Mouse (Mus musculus) fibroblast of lung, adult 2 months (primary cell): ENCODE data around the gene Nt5c3b.

Experiments used
- DNase-seq: peaks from one replicate; pipeline ENCODE4 v3.0.0-alpha.2; 2011; ENCODE audit warnings: low read depth

Nt5c3b gene

DNA sequence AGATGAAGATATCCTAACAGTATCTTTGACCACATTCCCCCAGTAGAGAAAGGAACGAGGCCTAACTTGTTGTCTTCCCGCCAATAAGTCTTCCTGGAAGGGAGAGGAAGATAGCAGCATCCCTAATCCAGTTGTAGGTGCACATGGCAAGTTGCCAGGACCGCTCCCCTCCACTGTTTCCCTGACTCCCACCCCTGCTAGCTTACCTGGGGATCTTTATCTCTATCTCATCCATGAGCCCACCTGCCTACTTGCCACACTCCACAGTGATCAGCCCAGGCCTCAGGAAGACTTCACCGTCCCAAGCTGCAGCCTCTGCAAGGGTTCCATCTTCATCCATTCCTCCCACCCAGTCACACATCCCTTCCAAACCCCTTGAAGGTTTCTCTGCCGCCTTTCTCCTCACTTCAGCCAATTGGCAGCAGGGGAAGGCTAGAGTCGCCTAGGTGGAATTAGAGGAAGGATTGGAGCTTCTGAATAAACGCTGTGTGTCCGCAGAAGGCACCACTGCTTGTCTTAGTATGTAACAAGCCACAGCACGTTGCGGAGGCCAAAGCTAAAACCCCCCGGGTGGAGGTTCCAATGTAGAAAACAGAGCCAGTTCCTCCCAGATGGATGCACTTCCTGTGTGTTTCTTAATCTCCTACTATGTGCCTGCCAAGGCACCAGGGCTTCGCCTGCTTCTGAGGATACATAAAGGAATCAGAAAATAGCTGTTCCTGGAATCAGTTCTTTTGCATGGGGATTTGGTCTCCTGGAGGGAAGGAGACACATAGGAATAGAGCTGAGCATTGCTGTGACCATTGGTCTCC lies 41.7 kb downstream of the Nt5c3b start:
- DNase-seq: no peak

- DNase-seq: no peak
Measured at GRCm38 (mm10) chr11:100399320-100399719, 42.3 kb downstream of the Nt5c3b start.

GRCm38 (mm10) chr11:100398517-100398916 lies 43.1 kb downstream of the Nt5c3b start:
- no peak for DNase-seq

DNA sequence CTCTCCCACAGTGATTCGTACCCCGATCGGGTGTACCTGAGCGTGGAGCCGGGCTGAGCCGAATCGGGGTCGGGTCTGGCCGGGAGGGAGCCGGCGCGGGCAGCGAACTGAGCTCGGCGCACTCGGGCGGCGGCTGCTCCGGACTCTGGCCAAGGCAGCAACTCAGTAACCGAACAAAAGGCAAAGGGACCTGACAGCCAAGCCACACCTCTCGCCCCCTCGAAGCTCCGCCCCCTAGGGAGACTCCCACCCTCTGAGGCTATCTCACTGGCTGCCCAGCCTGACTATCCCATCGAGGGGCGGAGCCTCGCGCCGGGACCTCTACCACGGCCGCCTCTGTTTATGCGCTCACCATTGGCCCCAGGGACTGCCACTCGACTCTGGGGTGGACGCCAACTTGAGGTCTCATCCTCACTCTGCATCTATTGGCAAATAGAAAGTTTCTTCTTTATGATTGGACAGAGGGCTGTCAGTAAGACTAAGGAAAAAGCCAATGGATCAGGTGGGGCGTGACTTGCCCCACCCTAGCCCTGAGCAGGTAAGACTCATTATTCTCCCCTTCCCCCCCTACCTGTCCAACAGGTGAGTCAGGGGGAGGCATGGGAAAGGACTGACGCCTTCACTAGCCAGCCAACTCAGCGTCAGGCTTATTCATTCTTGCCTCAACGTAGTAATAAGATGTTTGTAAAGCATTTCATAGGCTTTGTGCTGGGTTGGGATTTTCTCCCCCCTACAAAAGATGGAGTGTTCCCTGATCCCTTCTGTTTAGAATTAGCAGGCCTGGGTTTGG lies 43.8 kb downstream of the Nt5c3b start, which contains the start of gene Jup:
Gene Jup, minus strand, starts transcription at position 164 of the 790 bp plus-strand sequence.
- peak; percentile 88 for DNase-seq

GRCm38 (mm10) chr11:100396886-100397599 lies 44.6 kb downstream of the Nt5c3b start:
- DNase-seq: no peak

DNA sequence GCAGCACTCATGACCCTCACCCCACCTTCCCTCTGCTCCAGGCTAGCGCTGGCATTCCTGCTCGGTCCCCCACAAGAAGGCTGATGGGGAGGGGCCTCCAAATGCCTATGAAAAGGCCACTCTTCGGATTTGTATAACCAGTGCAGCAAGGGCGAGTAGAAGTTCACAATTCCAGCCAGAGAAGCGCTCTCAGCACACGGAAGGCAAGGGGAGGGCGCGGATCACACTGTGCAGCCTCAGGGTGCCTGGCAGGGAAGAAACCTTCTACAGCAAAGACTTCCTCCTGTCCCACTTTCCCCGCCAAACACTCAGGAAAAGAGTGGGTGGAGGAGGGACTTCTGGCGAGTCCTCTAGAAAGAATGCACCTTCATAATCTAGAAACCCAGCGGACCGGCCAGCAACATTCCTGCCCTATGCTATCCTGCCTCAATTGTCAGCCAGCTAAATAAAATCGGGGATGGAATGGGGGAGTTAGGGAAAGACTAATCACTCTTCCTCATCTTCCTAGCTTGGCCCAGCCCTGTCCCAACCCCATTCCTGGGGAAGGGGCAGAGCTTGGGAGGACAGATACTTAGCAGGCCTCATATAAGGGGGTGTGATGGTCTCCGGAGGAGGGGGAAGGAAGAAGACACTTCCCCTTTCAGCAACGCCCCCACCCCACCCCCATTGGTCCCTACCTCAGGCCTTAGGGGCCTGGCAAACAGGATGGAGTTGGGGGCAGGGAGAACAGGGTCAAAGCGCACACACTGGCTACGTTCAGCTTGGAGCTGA lies 45.6 kb downstream of the Nt5c3b start:
- DNase-seq: no peak

GRCm38 (mm10) chr11:100395200-100395599 lies 46.4 kb downstream of the Nt5c3b start:
- no peak for DNase-seq

- DNase-seq: no peak
Measured at GRCm38 (mm10) chr11:100394353-100395074, 47.1 kb downstream of the Nt5c3b start.

- DNase-seq: no peak
Measured at GRCm38 (mm10) chr11:100393733-100394132, 47.9 kb downstream of the Nt5c3b start.

GRCm38 (mm10) chr11:100392958-100393357 lies 48.6 kb downstream of the Nt5c3b start:
- DNase-seq: no peak

GRCm38 (mm10) chr11:100391884-100392345 lies 49.7 kb downstream of the Nt5c3b start:
- DNase-seq: no peak

- DNase-seq: no peak
Measured at GRCm38 (mm10) chr11:100391081-100391883, 50.3 kb downstream of the Nt5c3b start.

DNA sequence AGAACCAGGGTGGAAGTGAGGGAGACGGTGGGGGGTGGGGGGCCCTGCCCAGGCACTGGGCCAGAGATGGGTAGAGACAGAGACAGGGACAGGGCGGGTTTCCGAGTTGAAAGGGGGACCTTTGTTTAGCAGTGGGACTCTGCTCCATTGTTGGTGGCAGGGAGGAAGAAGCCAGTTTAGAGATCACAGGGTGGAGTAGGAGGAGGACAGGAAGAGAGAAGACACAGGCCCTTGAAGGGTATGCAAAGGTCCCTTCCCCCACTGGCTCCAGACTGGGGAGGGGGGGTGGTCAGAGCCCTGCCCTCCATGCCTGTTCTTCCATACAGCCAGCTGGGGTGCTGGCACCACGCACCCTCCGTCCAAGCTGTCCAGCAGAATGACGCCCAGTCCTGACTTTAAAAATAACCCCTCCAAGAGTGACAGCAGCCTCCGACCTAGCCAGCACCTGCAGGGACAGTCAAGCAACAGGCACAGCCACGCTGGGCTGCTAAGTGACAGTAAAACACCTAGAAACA lies 51.6 kb downstream of the Nt5c3b start:
- DNase-seq: no peak

DNA sequence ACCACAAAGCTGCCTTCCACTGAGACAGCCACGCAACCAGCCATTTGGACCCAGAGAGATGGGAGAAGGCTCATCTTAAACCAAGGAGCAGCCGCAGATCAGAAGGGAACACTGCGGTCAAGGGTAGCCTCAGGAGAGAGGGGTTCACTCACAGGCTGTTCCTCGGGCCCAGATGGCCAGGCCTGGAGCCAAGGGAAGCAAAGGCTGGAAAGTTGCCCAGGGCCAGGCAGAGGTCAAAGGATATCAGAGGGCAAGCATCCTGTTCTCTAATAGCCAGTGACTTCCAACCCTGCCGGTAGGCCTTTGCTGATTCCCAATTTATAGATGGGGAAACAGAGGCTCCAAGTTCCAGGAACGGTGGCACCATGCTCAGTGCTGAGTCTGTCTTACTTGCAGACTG lies 53.0 kb downstream of the Nt5c3b start:
- no peak for DNase-seq

- DNase-seq: peak; percentile 46
Measured at GRCm38 (mm10) chr11:100387589-100388375, 53.8 kb downstream of the Nt5c3b start.

- DNase-seq: no peak
Measured at GRCm38 (mm10) chr11:100387111-100387510, 54.5 kb downstream of the Nt5c3b start.

GRCm38 (mm10) chr11:100386586-100386985 lies 55.0 kb downstream of the Nt5c3b start:
- no peak for DNase-seq

DNA sequence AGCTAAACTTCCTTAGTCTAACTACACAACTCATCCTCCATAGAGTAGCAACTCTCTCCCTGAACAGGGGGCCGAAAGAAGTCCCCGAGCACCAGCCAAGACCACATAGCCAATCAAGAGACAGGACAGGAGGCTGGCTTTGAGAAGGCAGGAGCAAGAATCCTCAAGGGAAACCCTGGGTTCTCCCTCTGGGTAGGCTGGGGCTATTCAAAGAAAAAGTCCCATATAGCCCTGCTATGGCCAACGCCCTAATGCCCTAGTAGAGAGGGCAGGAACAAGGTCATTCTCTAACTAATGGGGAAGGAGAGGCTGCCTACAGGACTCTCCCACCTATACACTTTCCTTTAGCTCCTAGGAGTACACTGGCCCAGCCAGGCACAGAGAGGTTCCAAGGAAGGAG lies 56.6 kb downstream of the Nt5c3b start:
- no peak for DNase-seq

DNA sequence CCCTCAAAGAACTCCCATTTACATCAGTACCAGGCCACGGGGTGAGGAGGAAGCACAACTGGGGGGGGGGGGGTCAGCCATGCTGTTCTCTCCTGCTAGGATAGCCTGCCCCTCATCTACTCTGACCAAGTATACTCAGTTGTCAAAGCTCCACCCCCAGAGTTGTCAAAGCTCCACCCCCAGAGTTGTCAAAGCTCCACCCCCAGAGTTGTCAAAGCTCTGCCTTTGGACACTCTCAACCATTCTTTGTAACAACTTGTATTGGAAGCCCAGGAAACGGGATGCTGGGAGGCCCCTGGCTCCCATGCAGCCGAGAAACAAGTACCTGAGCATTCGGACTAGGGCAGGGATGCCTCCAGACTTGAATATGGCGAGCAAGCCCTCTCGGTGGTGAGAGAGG lies 58.9 kb downstream of the Nt5c3b start:
- no peak for DNase-seq
